Mouse (Mus musculus): ENCODE data around the gene Dcaf12.

Gene Dcaf12

GRCm38 (mm10) chr4:41314141-41315129, at the start of gene Dcaf12:
TSS of gene Dcaf12 (minus strand) at chr4:41314889.
- in situ Hi-C loops (cut with MboI; ENCODE audit: unreplicated experiment in 2 of 2): no loop called here

DNA sequence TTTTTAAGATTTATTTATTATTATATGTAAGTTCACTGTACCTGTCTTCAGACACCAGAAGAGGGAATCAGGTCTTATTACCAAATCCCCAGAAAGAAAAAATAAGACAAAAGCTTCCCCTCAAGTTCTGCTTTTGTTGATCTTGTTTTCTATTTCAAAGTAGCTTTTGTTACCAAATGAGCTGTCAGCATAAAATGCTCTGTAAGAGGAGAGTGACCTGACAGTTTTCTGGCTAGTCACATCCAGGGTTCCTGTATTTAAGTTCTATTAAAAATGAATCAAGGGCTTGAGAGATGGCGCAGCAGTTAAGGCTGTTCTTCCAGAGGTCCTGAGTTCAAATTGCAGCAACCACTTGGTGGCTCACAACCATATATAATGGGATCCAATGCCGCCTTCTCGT, 46.4 kb upstream of the Dcaf12 start:
- in situ Hi-C loops (cut with MboI; ENCODE audit: unreplicated experiment in 2 of 2): no loop called here

GRCm38 (mm10) chr4:41359358-41359757, 44.7 kb upstream of the Dcaf12 start:
- in situ Hi-C loops (cut with MboI; ENCODE audit: unreplicated experiment in 2 of 2): no loop called here

- in situ Hi-C loops (cut with MboI; ENCODE audit: unreplicated experiment in 2 of 2): no loop called here
Observed at GRCm38 (mm10) chr4:41358669-41359068, 44.0 kb upstream of the Dcaf12 start.

- in situ Hi-C loops (cut with MboI; ENCODE audit: unreplicated experiment in 2 of 2): no loop called here
Observed at GRCm38 (mm10) chr4:41357154-41357553, 42.5 kb upstream of the Dcaf12 start.

GRCm38 (mm10) chr4:41353265-41353664, 38.6 kb upstream of the Dcaf12 start:
- in situ Hi-C loops (cut with MboI; ENCODE audit: unreplicated experiment in 2 of 2): no loop called here

- in situ Hi-C loops (cut with MboI; ENCODE audit: unreplicated experiment in 2 of 2): no loop called here
Observed at GRCm38 (mm10) chr4:41352758-41353157, 38.1 kb upstream of the Dcaf12 start.

GRCm38 (mm10) chr4:41349199-41349591, 34.5 kb upstream of the Dcaf12 start:
- in situ Hi-C loops (cut with MboI; ENCODE audit: unreplicated experiment in 2 of 2): loop anchor here in 1 of 2 experiments (5.0 kb wide), 1 partner anchor 47 kb away; no protein-coding TSS in a partner anchor

DNA sequence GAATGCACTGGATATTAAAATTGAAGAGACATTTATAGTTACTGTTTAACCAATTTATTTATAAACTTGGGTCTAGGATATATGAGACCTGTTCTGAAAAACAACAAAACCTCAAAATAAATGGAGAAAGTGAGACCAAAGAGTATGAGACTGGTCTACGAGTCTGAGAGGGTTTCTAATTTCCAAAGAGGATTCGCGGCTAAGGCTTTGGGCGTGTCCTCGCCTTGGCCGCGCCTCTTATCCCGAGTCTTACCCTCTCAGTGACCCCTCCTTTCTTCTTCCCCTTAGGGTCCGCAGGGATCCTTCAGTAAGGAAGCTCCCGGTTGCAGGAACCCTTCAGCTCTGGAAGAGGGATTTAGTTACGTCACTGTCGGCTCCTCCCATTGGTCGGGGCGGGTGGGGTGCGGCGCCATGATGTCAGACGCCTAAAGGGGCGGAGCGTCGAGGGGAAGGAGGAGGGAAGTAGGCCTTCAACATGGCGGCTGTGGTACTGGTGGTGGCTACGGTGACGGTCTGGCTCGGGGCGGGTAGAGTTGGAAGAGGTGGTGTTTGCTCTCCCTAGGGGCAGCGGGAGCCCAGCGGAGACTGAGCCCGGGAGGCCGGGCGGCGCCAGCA, 34.0 kb upstream of the Dcaf12 start, which contains the start of gene Ubap1:
Gene Ubap1, plus strand, starts transcription at position 413 of the 615 bp plus-strand sequence.
- in situ Hi-C loops (cut with MboI; ENCODE audit: unreplicated experiment in 2 of 2): loop anchor here in 1 of 2 experiments (5.0 kb wide), 1 partner anchor 46 kb away; no protein-coding TSS in a partner anchor

GRCm38 (mm10) chr4:41347839-41348238, 33.1 kb upstream of the Dcaf12 start:
- in situ Hi-C loops (cut with MboI; ENCODE audit: unreplicated experiment in 2 of 2): loop anchor here in 1 of 2 experiments (5.0 kb wide), 1 partner anchor 46 kb away; no protein-coding TSS in a partner anchor

- in situ Hi-C loops (cut with MboI; ENCODE audit: unreplicated experiment in 2 of 2): loop anchor here in 1 of 2 experiments (5.0 kb wide), 1 partner anchor 44 kb away; no protein-coding TSS in a partner anchor
Observed at GRCm38 (mm10) chr4:41346011-41346410, 31.3 kb upstream of the Dcaf12 start.

DNA sequence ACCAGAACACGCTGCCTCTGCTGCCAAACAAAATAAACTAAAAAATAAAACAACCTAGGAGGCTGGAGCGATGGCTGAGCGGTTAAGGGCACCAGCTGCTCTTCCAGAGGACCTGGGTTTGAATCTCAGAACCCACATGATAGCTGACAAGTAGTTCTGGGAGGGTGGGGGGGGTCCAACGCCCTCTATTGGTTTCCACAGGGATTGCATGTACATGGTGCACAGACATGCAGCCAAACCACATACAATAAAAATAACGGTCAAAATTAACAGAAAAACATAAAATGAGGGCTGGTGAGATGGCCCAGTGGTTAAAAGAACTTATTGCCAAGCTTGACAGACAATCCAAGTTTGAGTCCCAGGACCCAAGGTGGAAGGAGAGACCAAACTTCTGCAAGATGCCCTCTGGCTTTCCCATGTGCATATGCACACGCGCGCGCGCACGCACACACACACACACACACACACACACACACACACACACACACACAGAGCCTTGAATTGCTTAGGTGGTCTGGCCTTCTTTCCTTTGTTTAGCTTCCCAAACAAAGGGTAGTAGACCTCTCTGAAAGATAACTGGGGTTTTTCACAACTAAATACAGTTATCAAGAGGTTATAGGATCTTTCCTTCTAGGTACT, 26.3 kb upstream of the Dcaf12 start:
- in situ Hi-C loops (cut with MboI; ENCODE audit: unreplicated experiment in 2 of 2): no loop called here

DNA sequence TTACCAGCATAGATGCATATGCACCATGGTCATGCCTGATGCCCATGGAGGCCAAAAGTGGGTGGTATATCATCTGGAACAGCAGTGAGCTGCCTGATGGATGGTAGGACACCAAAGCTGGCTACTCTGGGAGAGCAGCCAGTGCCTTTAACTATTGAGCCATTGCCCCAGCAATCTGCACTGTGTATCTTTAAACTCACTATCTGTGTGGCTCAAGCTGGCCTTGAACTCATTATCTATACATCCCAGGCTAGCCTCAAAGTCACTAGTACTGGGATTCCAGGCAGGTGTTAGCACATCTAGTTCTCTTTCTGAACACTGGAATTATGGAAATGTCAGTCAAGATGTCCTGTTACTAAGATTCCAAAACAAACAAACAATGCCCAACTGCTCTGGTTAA, 21.9 kb upstream of the Dcaf12 start:
- in situ Hi-C loops (cut with MboI; ENCODE audit: unreplicated experiment in 2 of 2): no loop called here

GRCm38 (mm10) chr4:41331698-41332421, 17.2 kb upstream of the Dcaf12 start:
- in situ Hi-C loops (cut with MboI; ENCODE audit: unreplicated experiment in 2 of 2): loop anchor here in 1 of 2 experiments (5.0 kb wide), 1 partner anchor 45 kb away; no protein-coding TSS in a partner anchor

DNA sequence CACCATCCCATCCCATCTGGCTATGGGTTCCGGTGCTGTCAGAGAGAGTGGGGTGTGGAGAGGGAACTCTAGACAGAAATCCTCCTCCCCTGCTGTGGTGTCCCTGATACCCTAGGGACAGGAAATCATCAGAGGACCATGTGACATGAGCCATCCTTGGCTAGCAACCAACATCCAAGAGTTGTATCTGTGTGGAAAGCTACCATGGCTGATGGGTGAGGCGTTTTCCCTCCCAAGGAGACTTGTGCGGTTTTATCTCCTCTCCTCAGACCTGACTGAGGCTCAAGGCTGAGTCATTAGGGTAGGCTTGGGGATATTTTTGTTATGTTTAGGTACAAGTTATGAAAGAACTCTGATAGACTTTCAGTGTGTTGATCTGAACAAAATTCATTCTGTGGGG, 16.4 kb upstream of the Dcaf12 start:
- in situ Hi-C loops (cut with MboI; ENCODE audit: unreplicated experiment in 2 of 2): loop anchor here in 1 of 2 experiments (5.0 kb wide), 1 partner anchor 44 kb away; no protein-coding TSS in a partner anchor

- in situ Hi-C loops (cut with MboI; ENCODE audit: unreplicated experiment in 2 of 2): no loop called here
Observed at GRCm38 (mm10) chr4:41329481-41329880, 14.8 kb upstream of the Dcaf12 start.

DNA sequence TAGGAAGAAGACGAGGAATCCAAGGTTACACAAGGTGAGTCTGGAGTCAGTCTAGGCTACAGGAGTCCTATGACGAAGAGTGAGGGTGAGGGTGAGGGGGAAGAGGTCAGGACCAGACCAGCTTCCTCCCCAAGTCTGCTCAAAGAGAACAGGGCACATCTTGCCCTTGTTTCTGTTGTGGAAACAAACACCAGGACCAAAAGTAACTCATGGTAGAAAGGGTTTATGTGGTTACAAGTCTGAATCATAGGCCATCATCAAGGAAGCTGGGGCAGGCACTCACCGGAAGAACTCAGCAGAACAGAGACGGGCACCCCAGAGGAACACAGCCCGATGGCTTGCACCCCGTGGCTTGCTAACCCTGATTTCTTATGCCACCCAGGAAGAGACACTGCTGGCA, 12.2 kb upstream of the Dcaf12 start:
- in situ Hi-C loops (cut with MboI; ENCODE audit: unreplicated experiment in 2 of 2): no loop called here

DNA sequence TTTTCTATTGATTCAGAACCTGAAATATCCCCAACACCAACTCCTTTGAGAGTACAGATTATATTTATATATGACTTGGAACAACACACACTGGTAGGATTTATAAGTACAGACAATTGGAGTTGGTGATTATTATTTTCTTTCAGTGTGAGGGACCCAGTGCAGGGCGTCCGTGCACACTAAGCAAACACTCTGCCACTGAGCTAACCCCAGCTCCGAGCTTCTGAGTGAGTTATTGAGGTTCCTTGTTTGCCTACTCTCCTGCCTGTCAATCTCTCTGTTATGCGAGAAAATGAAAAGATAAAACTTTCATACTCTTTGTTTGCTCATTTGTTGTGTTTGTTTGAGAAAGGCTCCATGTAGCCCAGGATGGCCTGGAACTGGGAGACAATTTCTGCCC, 6.3 kb upstream of the Dcaf12 start:
- in situ Hi-C loops (cut with MboI; ENCODE audit: unreplicated experiment in 2 of 2): no loop called here

DNA sequence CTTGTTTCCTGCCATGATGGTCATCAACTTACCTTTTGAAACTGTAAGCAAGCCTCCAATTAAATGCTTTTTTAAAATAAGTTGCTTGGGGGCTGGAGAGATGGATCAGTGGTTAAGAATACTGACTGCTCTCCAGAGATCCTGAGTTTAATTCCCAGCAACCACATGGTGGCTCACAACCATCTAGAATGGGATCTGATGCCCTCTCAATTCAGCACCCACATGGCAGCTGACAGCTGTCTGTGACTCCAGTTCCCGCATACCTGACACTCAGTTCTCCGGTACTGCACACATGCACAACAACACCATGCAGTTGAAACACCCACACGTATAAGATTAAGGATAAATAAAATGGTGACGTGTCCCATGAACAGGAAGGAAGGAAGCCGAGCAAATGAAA, 3.6 kb upstream of the Dcaf12 start:
- in situ Hi-C loops (cut with MboI; ENCODE audit: unreplicated experiment in 2 of 2): no loop called here

GRCm38 (mm10) chr4:41315173-41315572, 484 bp upstream of the Dcaf12 start:
- in situ Hi-C loops (cut with MboI; ENCODE audit: unreplicated experiment in 2 of 2): no loop called here
